Mouse (Mus musculus) forebrain, embryonic 11.5 days (tissue): Measurements from ENCODE around the gene March10. TPM values are rescaled to one million over a fixed set of nuclear protein-coding genes. Genes with fewer than 3 reads are reported as not detected.

ENCODE experiments used
- ATAC-seq: fragments of 200-750 bp; cut with Nextera tagmentation; replicated peaks from 2 replicates; pipeline ENCODE4 v1.8.0; 2017; ENCODE audit warnings: moderate TSS enrichment; ENCODE audit not compliant: low FRiP score
- DNase-seq: peaks from one replicate; pipeline ENCODE4 v3.0.0-alpha.2; 2017; ENCODE audit warnings: low spot score
- H3K27ac ChIP-seq: fragments of 300-500 bp; sonication (generic); 2 replicates; pipeline ENCODE4 v1.5.1; 2014; ENCODE audit warnings: low read depth, low read length
- H3K27me3 ChIP-seq: fragments of 300-500 bp; sonication (generic); 2 replicates; pipeline ENCODE4 v1.6.1; 2014; ENCODE audit warnings: mild to moderate bottlenecking, low read length, mixed read lengths; ENCODE audit not compliant: control insufficient read depth, insufficient read depth
- H3K36me3 ChIP-seq: fragments of 300-500 bp; sonication (generic); 2 replicates; pipeline ENCODE4 v1.6.1; 2014; ENCODE audit warnings: mild to moderate bottlenecking, low read length, moderate library complexity, mixed read lengths; ENCODE audit not compliant: control insufficient read depth, insufficient read depth
- H3K4me1 ChIP-seq: fragments of 300-500 bp; sonication (generic); replicated peaks from 2 replicates; pipeline ENCODE4 v1.6.1; 2014; ENCODE audit warnings: low read length, mixed read lengths; ENCODE audit not compliant: control insufficient read depth, insufficient read depth
- H3K4me2 ChIP-seq: fragments of 300-500 bp; sonication (generic); 2 replicates; pipeline ENCODE4 v1.6.1; 2014; ENCODE audit warnings: low read depth, mild to moderate bottlenecking, low read length, moderate library complexity, mixed read lengths; ENCODE audit not compliant: severe bottlenecking
- H3K4me3 ChIP-seq: fragments of 300-500 bp; sonication (generic); 2 replicates; pipeline ENCODE4 v1.5.1; 2014; ENCODE audit warnings: low read depth, low read length
- H3K9ac ChIP-seq: fragments of 300-500 bp; sonication (generic); 2 replicates; pipeline ENCODE4 v1.6.1; 2014; ENCODE audit warnings: low read length
- H3K9me3 ChIP-seq: fragments of 300-500 bp; sonication (generic); 2 replicates; pipeline ENCODE4 v1.6.1; 2016; ENCODE audit warnings: low read length, mixed read lengths; ENCODE audit not compliant: control insufficient read depth
- WGBS: fragments of 180-500 bp; shearing (Covaris S2); extraction: QIAGEN DNeasy Blood & Tissue Kit; methylation state at CpG from one replicate; pipeline ENCODE4 v1.1.7; 2014; 5-methylcytosine and 5-hydroxymethylcytosine counted together
- polyA plus RNA-seq: library from polyadenylated mRNA; unstranded; fragments of >200 nt; fragmentation: Nextera tagmentation; extraction: Ambion mirVana; gene quantifications from 2 replicates; pipeline ENCODE4 v1.2.1, GENCODE M21; 2014

The March10 gene
- polyA plus RNA-seq, 1 experiment from 2014 or later: not detected

DNA sequence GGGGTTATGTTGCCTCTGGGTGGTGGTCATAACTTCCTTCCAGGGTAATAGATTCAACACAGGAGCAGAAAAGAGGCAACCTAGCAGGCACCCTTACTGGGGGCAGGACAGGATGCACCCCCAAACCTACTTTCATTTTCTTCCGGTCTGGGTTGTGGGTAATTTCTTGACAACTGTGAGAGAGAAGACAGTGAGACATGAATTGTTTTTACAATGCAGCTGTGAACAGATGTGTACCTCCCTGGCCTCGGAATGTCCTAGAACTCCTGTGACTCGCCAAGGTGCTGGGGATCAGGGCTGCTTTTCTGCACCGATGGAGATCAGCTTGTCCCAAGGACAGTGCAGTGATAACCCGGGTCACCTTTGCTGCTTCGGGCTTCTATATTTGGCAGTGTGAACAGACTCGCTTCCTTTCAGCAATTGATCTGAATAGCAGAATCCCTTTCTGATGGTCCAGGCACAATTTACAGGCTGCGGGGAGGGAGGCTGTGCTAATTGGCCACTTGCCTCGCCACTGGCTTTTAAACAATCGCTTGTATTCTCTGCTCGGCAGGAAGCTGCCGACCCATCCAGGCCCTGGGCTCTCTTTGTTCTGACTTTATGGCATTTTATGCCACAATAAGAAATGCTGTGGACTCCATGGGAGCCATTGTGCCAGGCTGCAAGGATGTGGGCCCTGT, 92.0 kb downstream of the March10 start:
- H3K27me3 ChIP-seq: no peaks in the 10 kb centered on the region; the same call in 1 of the 2 replicates
- H3K4me3 ChIP-seq: no peak overlapping the region
- H3K36me3 ChIP-seq: no peaks in the 10 kb centered on the region
- ATAC-seq (no peak), DNase-seq (no peak)
- H3K4me2 ChIP-seq: peak overlapping the region; percentile 78
- no peak overlapping the region for H3K27ac ChIP-seq
- no peaks in the 10 kb centered on the region for H3K9me3 ChIP-seq
- 17% methylated on average over 12 of the region's 12 CpGs for WGBS
- H3K4me1 ChIP-seq: peaks cover 12% of the 10 kb centered on the region; the same call in 1 of the 2 replicates
- H3K9ac ChIP-seq: peak overlapping the region; percentile 43

DNA sequence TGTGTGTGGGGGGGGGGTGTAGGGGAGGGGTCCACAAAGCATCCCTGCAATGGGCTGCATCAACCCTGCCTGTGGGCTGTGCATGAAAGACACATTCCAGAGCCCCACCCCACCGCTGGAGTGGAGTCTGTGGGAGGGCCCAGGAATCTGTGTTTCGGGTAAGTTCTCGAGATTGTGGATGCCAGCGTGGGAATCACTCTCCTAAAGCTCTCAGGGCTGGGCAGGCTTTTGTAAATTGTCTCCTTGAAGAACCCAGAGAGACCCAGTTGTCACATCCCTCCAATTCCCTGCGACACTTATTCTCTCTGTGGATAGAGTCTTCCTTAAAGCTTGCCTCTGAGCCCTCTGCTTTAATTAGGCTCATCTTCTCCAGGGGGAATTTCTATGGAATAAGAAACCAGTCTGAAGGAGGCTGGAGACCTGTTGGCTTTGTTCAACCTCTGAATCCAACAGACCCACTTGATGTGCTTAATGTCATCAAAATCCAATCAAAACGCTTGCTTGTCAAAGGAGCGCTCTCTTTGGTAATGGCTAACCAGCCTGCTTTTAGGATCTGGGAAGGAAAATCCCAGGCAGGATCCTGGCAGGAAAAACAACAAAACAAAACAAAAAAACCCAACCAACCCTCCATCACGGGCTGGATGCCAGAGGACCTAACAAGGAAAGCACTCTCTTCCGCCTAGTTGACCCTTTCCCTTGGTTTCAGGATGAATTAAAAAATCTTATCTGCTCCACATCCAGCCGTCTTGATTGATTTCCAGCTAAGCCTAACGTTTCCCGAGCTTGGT, 92.7 kb downstream of the March10 start:
- Histone ChIP-seq H3K27me3 (no peaks in the 10 kb centered on the region; the same call in 1 of the 2 replicates), H3K9ac (peak overlapping the region; percentile 78)
- ATAC-seq: peak; percentile 49

DNA sequence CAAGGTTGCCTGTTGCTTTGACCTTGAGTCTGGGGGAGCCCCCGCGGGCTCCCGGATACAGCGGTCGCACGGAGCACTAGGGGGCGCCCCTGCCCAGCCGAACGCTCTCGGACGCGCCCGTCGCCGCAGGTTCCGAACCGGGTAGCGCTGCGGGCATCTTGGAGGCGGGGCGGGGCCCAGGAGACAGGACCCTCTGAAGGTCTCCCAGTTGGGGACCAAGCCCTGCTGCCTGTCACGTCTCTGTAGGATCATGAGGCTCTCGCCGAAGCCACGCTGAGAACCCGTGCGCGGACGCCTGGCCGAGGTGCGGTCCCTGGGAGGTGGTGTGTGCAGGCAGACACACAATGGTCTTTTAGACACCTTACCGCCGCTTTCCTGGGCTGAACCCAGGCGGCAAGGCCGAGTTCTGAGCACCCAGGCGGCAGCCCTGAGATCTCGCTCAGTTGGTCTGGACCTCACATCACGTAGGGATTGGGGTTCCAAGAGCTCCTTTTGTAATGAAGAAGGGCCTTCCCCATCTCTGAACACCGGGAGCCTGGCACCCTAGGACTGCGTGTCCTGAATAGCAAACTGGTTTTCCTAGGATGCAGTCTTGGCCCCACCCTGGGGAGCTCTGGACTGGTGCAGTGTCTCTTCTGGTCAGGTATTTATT, 93.5 kb downstream of the March10 start:
- H3K4me1 ChIP-seq: peaks cover 12% of the 10 kb centered on the region; the same call in 1 of the 2 replicates
- WGBS: 1% methylated on average over 40 of the region's 40 CpGs
- DNase-seq (peak; percentile 93), ATAC-seq (peak; percentile 78)
- H3K36me3 ChIP-seq: no peaks in the 10 kb centered on the region
- no peaks in the 10 kb centered on the region; the same call in 1 of the 2 replicates for H3K27me3 ChIP-seq
- H3K27ac ChIP-seq: no peak overlapping the region
- H3K9ac ChIP-seq: peak overlapping the region; percentile 78
- H3K4me3 ChIP-seq: peak overlapping the region; percentile 47
- H3K4me2 ChIP-seq: peak overlapping the region; percentile 78
- H3K9me3 ChIP-seq: no peaks in the 10 kb centered on the region

More for the DNA sequence above, 92.7 kb downstream of the March10 start:
- 21% methylated on average over 12 of the region's 12 CpGs for WGBS
- H3K27ac ChIP-seq: no peak overlapping the region
- H3K4me1 ChIP-seq: peaks cover 12% of the 10 kb centered on the region; the same call in 1 of the 2 replicates
- peak overlapping the region; percentile 78 for H3K4me2 ChIP-seq
- no peaks in the 10 kb centered on the region for H3K9me3 ChIP-seq
- H3K36me3 ChIP-seq: no peaks in the 10 kb centered on the region
- H3K4me3 ChIP-seq: peak overlapping the region; percentile 47
- DNase-seq: peak; percentile 60

DNA sequence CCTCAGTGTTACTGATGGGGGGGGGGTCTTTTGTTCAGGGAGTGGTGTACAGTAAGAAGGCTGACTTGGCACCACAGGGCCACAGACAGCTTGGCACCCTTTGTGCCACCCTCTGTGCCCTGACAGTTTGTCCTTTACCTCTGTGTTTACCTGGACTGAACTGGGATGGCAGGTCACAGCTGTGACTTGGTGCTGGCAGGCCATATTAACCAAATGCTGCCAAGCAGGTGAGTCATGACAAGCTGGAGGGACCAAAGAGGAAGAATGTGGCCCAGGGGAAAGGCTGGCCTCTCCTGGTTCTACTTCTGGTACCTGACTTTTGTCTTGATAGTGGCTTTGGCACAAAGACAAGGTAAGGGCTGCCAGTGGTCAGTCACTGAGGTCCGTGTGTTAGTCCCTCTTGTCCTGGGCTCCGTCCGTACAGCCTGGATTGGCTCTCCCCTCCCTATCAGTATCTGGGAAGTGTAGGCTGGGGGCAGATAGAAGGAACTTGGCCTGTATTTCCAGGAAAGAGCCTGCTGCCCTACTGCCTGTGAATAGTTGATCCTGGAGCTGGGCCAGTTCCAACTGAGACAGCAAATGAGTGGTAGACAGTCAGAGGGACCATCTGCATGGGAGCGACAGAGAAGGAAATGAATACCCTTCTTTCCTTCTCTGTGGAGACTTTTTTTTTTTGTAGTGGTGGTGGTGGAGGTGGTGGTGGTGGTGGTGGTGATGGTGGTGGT, 94.3 kb downstream of the March10 start:
- H3K4me1 ChIP-seq: peaks cover 12% of the 10 kb centered on the region; the same call in 1 of the 2 replicates
- no peaks in the 10 kb centered on the region; the same call in 1 of the 2 replicates for H3K27me3 ChIP-seq
- H3K9ac ChIP-seq: no peak overlapping the region
- ATAC-seq (no peak), DNase-seq (no peak)
- no peak overlapping the region for H3K4me2 ChIP-seq
- H3K4me3 ChIP-seq: no peak overlapping the region
- H3K36me3 ChIP-seq: no peaks in the 10 kb centered on the region
- H3K9me3 ChIP-seq: no peaks in the 10 kb centered on the region
- 86% methylated on average over 4 of the region's 4 CpGs for WGBS
- no peak overlapping the region for H3K27ac ChIP-seq

DNA sequence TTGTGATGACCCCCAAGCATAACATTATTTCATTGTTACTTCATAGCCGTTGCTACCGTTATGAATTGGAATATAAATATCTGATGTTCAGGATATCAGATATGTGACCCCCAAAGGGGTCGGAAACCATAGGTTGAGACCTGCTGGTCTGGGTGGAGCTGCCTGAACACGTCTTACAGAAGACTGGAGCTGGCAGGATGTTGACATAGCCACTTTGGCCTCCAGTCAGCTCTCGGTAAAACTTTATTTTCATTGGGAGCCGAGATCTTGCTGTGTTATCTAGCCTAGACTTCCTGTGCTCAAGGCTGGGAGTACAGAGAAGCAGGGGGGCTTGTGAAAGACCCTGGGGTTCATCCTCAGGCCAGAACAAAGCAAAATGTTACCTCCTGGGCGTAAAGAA, 100.2 kb downstream of the March10 start:
- H3K9ac ChIP-seq: no peak overlapping the region
- H3K4me2 ChIP-seq: no peak overlapping the region
- no peak overlapping the region for H3K27ac ChIP-seq
- no peaks in the 10 kb centered on the region for H3K9me3 ChIP-seq
- no peak overlapping the region for H3K4me3 ChIP-seq
- no peaks in the 10 kb centered on the region for H3K27me3 ChIP-seq
- no peaks in the 10 kb centered on the region for H3K4me1 ChIP-seq
- H3K36me3 ChIP-seq: no peaks in the 10 kb centered on the region
- 82% methylated on average over 7 of the region's 7 CpGs for WGBS
- no peak for ATAC-seq
- DNase-seq: no peak

DNA sequence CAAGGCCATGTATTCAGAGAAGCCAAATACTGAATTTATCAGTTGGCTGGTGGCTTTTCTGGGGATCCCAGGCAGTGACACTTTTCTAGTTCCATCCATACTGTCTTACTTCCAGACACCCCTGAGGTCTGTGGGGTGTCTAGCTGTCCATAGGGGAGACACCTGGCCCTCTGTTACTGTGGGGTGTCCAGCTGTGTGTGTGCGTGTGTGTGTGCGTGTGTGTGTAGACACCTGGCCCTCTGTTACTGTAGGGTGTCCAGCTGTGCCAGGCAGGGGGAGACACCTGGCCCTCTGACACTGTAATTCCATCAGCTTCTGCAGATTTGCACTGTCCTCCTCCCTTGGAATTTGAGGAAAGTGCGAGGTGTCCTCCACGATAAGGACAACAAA, 102.6 kb downstream of the March10 start:
- 93% methylated on average over 4 of the region's 4 CpGs for WGBS
- H3K4me2 ChIP-seq: no peak overlapping the region

DNA sequence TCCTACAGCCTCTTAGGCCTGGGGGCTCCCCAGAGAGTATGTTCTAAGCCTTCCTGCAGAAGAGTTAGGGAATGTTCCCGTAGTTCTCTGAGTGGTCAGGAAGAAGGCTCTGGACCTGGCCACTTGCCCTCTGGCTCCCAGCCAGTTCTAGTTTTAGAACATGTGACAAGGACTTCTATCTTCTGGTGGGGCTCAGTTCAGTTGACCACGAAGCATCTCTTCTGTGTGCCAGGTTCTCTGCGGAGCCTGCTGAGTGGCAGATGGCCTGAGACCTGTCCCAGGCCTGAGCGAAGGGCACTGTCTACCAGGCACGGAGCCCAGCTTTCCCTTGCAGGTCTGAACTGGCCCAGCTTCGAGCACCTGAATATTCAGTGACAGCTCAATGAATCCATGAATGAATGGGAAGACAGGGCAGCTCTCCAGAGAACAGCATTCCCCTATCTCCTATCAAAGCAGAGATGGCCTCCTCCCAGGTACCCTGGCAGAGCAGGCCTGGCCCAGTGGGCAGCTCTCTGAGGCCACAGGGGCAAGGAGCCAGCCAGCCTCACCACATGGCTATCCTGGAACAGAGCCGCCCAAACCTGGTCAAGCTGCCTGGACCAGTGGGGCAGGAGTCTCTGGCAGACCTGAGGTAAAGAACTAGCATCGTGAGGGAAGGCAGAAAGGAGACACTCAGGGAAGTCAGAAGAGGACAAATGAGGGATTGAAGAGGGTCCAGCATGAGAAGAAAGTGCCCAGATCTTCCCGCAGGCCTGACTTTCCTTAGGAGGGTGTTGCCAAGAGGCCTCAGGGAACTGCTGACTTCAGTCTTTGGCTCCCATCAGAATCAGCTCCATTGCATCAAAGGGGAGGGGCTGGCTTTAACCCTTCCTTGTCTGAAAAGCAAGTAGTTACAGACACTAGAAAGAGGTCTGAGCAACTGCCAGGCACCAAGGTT, 103.3 kb downstream of the March10 start:
- Histone ChIP-seq H3K4me3 (no peak overlapping the region), H3K4me1 (no peaks in the 10 kb centered on the region), H3K36me3 (no peaks in the 10 kb centered on the region; the same call in 1 of the 2 replicates), H3K27ac (no peak overlapping the region), H3K9me3 (no peaks in the 10 kb centered on the region), H3K4me2 (no peak overlapping the region), H3K27me3 (no peaks in the 10 kb centered on the region), H3K9ac (no peak overlapping the region)
- DNase-seq: no peak
- 70% methylated on average over 9 of the region's 9 CpGs for WGBS
- no peak for ATAC-seq

More for the DNA sequence above, 102.6 kb downstream of the March10 start:
- H3K27me3 ChIP-seq: no peaks in the 10 kb centered on the region
- no peak overlapping the region for H3K9ac ChIP-seq
- H3K4me3 ChIP-seq: no peak overlapping the region
- H3K27ac ChIP-seq: no peak overlapping the region
- ATAC-seq (no peak), DNase-seq (no peak)
- H3K9me3 ChIP-seq: no peaks in the 10 kb centered on the region
- H3K36me3 ChIP-seq: no peaks in the 10 kb centered on the region
- H3K4me1 ChIP-seq: no peaks in the 10 kb centered on the region
